Mouse (Mus musculus) skeletal muscle tissue, adult 2 months (tissue): ENCODE measurements around the gene Lama2.

Experiments
- DNase-seq: peaks from one replicate; pipeline ENCODE4 v3.0.0-alpha.2; 2012; ENCODE audit warnings: low read depth, low spot score

Gene Lama2

GRCm38 (mm10) chr10:27188630-27189365 lies 430.8 kb downstream of the Lama2 start:
- DNase-seq = no peak

- DNase-seq = no peak
These were observed 435.4 kb downstream of the Lama2 start for GRCm38 (mm10) chr10:27184185-27184584.

DNA sequence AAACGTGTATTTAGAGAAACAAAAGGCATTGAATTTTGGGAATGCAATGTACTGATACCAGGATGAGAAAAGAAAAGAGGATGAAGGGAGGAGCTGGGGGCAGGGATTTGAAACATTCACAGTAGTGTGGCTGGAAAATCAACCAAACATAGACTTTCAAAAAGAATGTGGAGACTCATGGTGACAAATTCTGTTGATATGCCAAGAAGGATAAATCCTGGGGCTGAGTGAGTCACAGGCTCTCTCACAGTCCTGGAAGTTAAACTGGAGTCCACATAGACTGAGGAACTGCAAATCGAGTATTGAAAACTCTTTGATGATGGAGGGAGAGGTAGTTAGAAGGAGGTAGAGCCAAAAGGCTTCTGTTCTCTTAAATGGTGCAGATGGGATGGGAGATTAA lies 445.3 kb downstream of the Lama2 start:
- DNase-seq = no peak

- no peak for DNase-seq
These were observed 454.8 kb downstream of the Lama2 start for GRCm38 (mm10) chr10:27164738-27165137.

- no peak for DNase-seq
These were observed 457.2 kb downstream of the Lama2 start for GRCm38 (mm10) chr10:27162364-27162763.

DNA sequence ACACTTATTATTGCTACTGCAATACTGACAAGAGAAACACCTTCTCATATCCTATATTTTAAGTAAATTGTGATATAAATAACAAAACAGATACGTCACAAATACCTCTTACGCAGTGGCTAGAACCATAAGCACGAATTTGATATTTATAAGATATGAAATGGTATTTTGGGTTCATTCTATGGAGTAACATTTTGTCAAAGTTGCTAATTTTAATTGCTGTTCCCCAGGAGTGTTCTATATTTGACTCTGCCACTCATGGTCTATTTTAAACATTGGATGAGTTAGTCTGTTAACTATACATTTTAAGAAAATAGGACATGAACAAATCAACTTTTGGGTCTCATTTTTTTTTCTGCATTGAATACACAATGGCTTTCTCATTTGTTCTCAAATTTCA lies 469.3 kb downstream of the Lama2 start:
- DNase-seq = no peak

DNA sequence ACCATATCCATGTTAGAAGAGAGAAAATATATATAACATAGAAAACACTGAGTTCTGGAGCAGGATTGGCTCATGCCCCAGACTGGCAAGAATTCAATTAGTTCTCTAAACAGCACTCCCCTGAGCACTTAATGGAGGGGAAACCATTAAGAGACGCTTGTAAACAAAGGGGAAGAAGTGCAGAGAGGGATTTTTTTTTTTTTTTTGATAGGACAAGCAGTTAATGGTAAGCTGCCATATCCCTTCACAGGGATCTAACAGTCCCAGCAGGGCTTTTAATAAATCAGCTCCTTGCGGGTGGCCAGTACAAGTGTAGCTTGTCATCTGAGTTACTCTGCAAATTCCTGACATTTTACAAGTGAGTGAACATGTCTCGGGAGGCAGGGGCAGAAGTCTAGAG lies 479.1 kb downstream of the Lama2 start:
- no peak for DNase-seq

DNA sequence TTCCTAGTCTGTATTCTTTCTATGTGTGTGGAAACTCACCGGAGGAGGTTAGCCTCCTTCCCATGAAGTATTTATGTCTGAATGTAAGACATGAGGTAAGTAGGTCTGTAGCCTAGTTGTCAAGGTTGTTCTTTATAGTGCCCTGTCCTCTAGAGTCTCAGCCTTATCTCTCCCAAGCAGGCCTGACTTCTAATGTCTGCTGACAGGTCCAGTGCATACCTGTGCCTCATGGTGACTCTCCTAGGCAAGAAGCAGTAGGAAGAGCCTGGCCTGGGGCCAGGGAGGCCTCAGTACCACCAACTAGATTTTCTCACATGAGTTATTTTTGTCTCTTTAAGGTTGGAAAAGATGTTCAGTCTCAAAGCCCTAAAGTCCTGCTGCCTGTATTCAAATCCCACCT lies 483.8 kb downstream of the Lama2 start:
- no peak for DNase-seq

GRCm38 (mm10) chr10:27133135-27133534 lies 486.4 kb downstream of the Lama2 start:
- DNase-seq = peak; percentile 25

DNA sequence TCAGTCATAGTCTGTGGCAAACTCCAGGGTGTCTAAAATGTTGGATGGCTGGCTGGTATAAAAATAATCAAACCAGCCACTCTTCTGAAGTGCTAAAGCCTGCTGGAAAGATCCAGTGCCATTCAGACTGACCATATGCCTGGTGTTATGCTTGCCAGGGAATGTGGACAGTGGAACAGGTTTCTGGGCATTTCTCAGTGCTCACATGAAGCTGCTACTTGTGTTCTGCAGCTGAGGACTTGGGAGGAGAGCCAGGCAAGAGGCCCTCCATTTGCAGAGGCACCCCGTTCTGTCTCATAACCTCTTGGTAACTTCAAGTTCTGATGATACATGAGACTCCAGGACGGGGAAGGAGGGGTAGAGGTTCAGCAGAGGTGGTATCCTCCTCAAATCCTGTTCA lies 492.1 kb downstream of the Lama2 start:
- no peak for DNase-seq

DNA sequence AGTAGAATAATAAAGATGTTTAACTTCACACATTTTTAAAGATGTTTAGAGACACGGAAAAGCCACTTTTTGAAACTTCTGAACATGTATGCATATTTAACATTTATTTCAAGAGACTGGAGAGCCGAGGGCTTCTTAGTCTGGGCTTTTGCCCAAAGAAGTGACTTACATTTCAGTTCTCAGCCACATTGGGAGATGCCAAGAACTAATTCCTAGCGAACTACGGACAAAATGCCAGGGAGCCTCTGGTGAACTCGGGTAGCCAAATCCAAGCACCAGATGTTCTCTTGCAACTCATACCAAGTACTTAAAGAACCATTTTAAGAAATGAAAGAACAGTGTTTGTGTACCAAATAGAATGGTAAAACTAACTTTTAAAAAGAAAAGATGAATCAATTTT lies 495.8 kb downstream of the Lama2 start:
- DNase-seq = peak; percentile 43

GRCm38 (mm10) chr10:27117815-27118214 lies 501.7 kb downstream of the Lama2 start:
- no peak for DNase-seq

- DNase-seq = no peak
These were observed 502.5 kb downstream of the Lama2 start for GRCm38 (mm10) chr10:27116938-27117647.

- DNase-seq = no peak
These were observed 505.4 kb downstream of the Lama2 start for GRCm38 (mm10) chr10:27114131-27114530.

DNA sequence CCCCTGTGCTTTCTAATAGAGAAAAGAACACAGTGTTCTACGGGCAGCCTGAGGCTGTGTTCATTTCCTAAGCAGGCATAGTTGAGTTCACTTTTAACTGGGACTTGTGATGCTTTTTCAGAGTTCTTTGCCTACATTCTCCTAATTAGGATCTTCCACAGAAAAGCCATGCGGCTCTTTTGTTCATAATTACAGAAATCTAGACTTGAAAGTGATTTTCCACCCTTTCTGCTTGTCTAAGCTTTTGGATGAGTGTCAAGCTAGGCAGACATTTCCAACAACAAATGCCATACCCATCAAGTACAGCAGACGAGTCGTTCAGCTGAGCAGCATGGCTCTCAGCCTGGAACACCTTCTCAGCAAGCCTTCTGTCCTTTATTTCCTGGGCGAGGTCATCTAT lies 515.7 kb downstream of the Lama2 start:
- no peak for DNase-seq

GRCm38 (mm10) chr10:27101800-27102353 lies 517.7 kb downstream of the Lama2 start:
- no peak for DNase-seq

GRCm38 (mm10) chr10:27077113-27077512 lies 542.4 kb downstream of the Lama2 start:
- DNase-seq = no peak

- DNase-seq = no peak
These were observed 550.6 kb downstream of the Lama2 start for GRCm38 (mm10) chr10:27068794-27069435.

DNA sequence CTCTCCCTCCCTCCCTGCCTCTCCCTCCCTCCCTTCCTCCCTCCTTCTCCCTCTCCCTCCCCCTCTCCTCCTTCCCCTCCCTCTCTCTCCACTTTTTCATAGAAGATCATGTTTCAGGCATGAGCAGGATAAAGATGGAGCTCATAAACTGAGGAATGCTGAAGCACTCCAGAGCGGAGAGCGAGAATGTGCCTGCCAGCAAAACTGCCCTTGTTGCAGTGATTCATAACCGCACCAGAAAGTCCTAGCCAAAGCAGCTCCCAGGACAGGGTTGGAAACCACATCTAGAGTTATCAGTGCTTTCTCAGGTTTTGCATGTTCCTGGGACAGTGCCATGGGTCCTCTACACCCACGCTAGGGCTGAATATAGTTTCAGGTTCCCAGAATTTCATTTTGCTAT lies 555.9 kb downstream of the Lama2 start:
- DNase-seq = peak; percentile 76

GRCm38 (mm10) chr10:27054488-27054887 lies 565.1 kb downstream of the Lama2 start:
- no peak for DNase-seq

DNA sequence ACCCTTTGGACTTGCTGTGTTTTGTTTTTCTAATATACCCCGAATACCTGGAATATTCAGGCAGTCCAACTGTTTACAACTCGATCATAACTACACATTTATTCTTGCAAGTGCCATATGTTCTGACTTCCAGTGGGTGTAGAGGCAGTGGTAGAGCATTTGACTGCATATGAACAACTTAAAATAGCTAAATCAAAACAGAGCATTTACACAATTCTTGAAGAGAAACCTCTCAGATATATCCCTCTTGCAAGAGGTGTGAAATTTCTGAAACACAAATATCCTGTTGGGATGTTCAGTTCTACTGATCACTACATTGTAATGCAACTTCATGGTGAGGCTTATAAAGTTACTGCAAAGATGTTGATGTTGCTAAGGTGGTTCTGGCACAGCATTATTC lies 572.4 kb downstream of the Lama2 start:
- DNase-seq = no peak

- DNase-seq = no peak
These were observed 577.7 kb downstream of the Lama2 start for GRCm38 (mm10) chr10:27041812-27042211.
